In genomic region chr11:70911920-70912319, GRCm38 (mm10) we compare ENCODE assay signal across 23 mouse cellular contexts.
"Had no signal": no experiment of that assay in that cellular context is flagged by ENCODE, and none has a peak within 500 bp of the region (broad histone marks: within the 10 kb centered on the region; RNA-seq: fewer than 3 reads in every experiment).

No protein-coding gene starts in this region.

- H3K9ac ChIP-seq: heart, embryonic 13.5 days; heart, embryonic 15.5 days; hindbrain, embryonic 12.5 days; hindbrain, embryonic 14.5 days; limb, embryonic 12.5 days; liver, embryonic 14.5 days had no signal

- H3K9me3 ChIP-seq: heart, embryonic 13.5 days; heart, embryonic 15.5 days; hindbrain, embryonic 12.5 days; limb, embryonic 10.5 days; limb, embryonic 12.5 days had no signal

- DNase-seq: gastrocnemius, adult 2 months; gastrocnemius, postnatal 10 days; gastrocnemius, postnatal 25 days; heart, adult 2 months; heart, postnatal 14 days; heart, postnatal 36 days; kidney, adult 11 months; kidney, adult 2 months; kidney, postnatal 10 days; kidney, postnatal 25 days; kidney, postnatal 4 days; liver had no signal

- H3K4me3 ChIP-seq: gastrocnemius, adult 2 months; heart, adult 2 months; heart, embryonic 13.5 days; heart, embryonic 15.5 days; hindbrain, embryonic 12.5 days; layer of hippocampus, adult 2 months; left cerebral cortex, adult 2 months; limb, embryonic 10.5 days; limb, embryonic 12.5 days had no signal

- H3K27ac ChIP-seq: gastrocnemius, adult 2 months; heart, adult 2 months; heart, embryonic 13.5 days; heart, embryonic 15.5 days; hindbrain, embryonic 12.5 days; hindbrain, embryonic 14.5 days; layer of hippocampus, adult 2 months; left cerebral cortex, adult 2 months; limb, embryonic 10.5 days; limb, embryonic 12.5 days; liver, embryonic 14.5 days had no signal

- H3K4me1 ChIP-seq: heart, embryonic 13.5 days; heart, embryonic 15.5 days; hindbrain, embryonic 12.5 days; limb, embryonic 10.5 days; limb, embryonic 12.5 days had no signal

- H3K27me3 ChIP-seq: heart, embryonic 13.5 days; heart, embryonic 15.5 days; hindbrain, embryonic 12.5 days; limb, embryonic 12.5 days had no signal

- H3K4me2 ChIP-seq: heart, embryonic 11.5 days; heart, embryonic 13.5 days; heart, embryonic 15.5 days; hindbrain, embryonic 12.5 days; hindbrain, embryonic 14.5 days; limb, embryonic 12.5 days; liver, embryonic 11.5 days had no signal
